Mouse (Mus musculus) spleen, adult 2 months (tissue): Measurements from ENCODE around the gene Faap100. TPM values are rescaled to one million over a fixed set of nuclear protein-coding genes. Genes with fewer than 3 reads are reported as not detected.
A peak's percentile ranks its signal among the peaks of the same experiment; 100 is the strongest.
"Not testable (repeated sequence)": the region's sequence is repeated elsewhere in the genome, so short reads cannot be mapped to it uniquely, and the experiment has no call there.

ENCODE experiments used
- DNase-seq, 2 experiments: peaks; one replicate each; pipeline versions ENCODE4 v3.0.0 to v3.0.0-alpha.2; 2012 to 2021; ENCODE audit warnings: low spot score in 2 of 2, low read depth in 1 of 2
- H3K27ac ChIP-seq: fragments of 200-500 bp; 2 replicates; pipeline ENCODE4 v1.5.1; 2012; ENCODE audit warnings: low read length, inconsistent platforms; ENCODE audit not compliant: insufficient read depth
- H3K27me3 ChIP-seq: fragments of 200-500 bp; 2 replicates; pipeline ENCODE4 v1.6.1; 2012; ENCODE audit warnings: mild to moderate bottlenecking, moderate library complexity, low read length, inconsistent platforms; ENCODE audit not compliant: control insufficient read depth, insufficient read depth
- H3K36me3 ChIP-seq: fragments of 200-500 bp; 2 replicates; pipeline ENCODE4 v1.6.1; 2012; ENCODE audit warnings: mild to moderate bottlenecking, low read length, inconsistent platforms; ENCODE audit not compliant: control insufficient read depth, insufficient read depth
- H3K4me1 ChIP-seq: fragments of 200-500 bp; 2 replicates; pipeline ENCODE4 v1.6.1; 2011; ENCODE audit warnings: inconsistent platforms; ENCODE audit not compliant: control insufficient read depth, insufficient read depth, insufficient read length
- H3K4me3 ChIP-seq: fragments of 200-500 bp; 2 replicates; pipeline ENCODE4 v1.5.1; 2011; ENCODE audit warnings: mild to moderate bottlenecking, inconsistent platforms; ENCODE audit not compliant: insufficient read depth, insufficient read length; ENCODE audit errors: extremely low read depth
- CTCF ChIP-seq: fragments of 200-500 bp; IDR thresholded peaks from 2 replicates; pipeline ENCODE4 v1.5.1; 2011; ENCODE audit warnings: mild to moderate bottlenecking, inconsistent platforms; ENCODE audit not compliant: insufficient read depth, insufficient read length, insufficient replicate concordance; ENCODE audit errors: extremely low read depth
- POLR2A ChIP-seq: fragments of 200-500 bp; IDR thresholded peaks from 2 replicates; pipeline ENCODE4 v1.6.1; 2011; ENCODE audit warnings: low read depth, low read length, inconsistent platforms
- WGBS: fragments of 180-500 bp; shearing (Covaris S2); methylation state at CpG from one replicate; pipeline ENCODE4 v1.1.7; 2018; 5-methylcytosine and 5-hydroxymethylcytosine counted together
- polyA plus RNA-seq: library from polyadenylated mRNA; depleted of rRNA; stranded (reverse); fragments of >200 nt; gene quantifications from 2 replicates; pipeline ENCODE4 v1.2.3, GENCODE M21; 2012

Gene Faap100
- polyA plus RNA-seq, 1 experiment = 36.5 TPM

DNA sequence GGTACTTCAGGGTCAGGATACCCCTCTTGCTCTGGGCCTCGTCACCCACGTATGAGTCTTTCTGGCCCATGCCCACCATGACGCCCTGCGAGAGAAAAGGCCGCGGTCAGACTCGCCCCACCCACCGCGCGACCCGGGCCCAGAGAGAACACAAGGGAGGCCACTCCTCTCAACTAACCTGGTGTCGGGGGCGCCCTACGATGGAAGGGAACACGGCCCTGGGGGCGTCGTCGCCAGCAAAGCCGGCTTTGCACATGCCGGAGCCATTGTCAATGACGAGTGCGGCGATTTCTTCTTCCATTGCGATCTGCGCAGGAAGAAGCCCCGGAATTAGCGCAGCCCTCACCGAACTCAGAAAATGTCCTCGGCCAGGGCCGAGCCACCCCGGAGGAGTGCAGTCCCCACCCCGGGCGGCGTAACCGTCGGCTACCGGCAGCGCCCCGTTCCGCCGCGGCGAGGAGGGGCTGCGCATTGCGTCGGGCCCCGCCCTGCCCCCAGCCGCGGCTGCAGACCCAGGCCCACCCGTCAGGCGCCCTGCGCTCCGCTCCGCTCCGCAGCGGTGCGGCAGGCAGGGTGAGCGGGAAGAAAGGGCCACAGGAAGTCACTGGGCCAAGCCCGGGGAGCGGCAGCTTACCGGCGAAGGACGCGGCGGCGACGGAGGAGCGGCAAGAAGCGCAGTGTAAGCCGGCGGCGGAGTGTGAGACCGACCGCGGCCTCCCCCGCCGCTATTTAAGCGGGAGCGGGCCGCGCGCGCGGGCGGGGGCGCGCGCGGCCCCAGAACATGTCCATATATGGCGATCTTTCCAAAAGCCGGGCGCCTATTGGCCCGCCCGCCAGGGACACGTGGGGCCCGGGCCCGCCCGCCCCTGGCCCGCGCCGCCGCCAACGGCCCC lies 30.5 kb downstream of the Faap100 start, which contains the start of gene Actg1:
TSS of gene Actg1 (minus strand) at position 752 of the 893 bp plus-strand sequence.
- Histone ChIP-seq H3K27me3 (no peaks in the 10 kb centered on the region), H3K4me1 (no peaks in the 10 kb centered on the region; the same call in 1 of the 2 replicates), H3K27ac (peak within 1 kb of the TSS; percentile 98), H3K4me3 (peak within 1 kb of the TSS; percentile 86), H3K36me3 (peaks cover 13% of the 10 kb centered on the region)
- DNase-seq = peak; percentile 83 to 86
- TF ChIP-seq CTCF (no peak), POLR2A (peak; percentile 97)
- whole genome bisulfite sequencing = 3% methylated on average over 84 of the region's 103 CpGs

DNA sequence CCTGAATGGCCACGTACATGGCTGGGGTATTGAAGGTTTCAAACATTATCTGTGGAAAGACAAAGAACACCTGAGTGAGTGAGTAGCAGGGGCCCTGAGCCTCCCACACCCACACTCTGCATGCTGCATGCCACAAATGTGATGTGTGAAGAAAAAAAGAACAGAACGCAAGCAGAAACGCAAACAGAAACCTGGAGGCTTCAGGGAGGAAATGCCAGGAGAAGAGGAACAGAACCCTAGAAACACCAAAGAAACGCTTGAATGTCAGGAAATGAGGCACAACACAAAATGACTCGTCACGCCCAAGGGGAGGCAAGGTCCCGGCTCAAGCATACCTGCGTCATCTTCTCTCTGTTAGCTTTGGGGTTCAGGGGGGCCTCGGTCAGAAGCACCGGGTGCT lies 31.3 kb downstream of the Faap100 start:
- TF ChIP-seq POLR2A (no peak), CTCF (no peak)
- no peaks in the 10 kb centered on the region; the same call in 1 of the 2 replicates for H3K4me1 ChIP-seq
- H3K27me3 ChIP-seq = no peaks in the 10 kb centered on the region
- peak in 1 of 2 experiments; percentile 31 for DNase-seq
- H3K4me3 ChIP-seq = peak overlapping the region; percentile 86
- peaks cover 13% of the 10 kb centered on the region for H3K36me3 ChIP-seq
- WGBS = 1% methylated on average over 10 of the region's 10 CpGs
- peak overlapping the region; percentile 98 for H3K27ac ChIP-seq

DNA sequence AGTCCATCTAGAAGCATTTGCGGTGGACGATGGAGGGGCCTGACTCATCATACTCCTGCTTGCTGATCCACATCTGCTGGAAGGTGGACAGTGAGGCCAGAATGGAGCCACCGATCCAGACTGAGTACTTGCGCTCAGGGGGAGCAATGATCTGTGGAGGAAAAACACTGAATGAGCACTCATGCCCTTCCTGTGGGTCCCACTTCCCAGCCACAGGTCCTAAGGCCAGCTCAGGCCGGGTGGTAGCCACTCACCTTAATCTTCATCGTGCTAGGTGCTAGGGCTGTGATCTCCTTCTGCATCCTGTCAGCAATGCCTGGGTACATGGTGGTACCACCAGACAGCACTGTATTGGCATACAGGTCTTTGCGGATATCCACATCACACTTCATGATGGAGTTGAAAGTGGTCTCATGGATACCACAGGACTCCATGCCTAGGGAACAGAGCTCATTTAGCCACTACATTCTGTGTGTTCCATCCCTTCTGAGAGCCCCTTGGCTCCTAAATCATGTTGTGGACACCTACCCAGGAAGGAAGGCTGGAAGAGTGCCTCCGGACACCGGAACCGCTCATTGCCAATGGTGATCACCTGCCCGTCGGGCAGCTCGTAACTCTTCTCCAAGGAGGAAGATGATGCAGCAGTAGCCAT lies 32.1 kb downstream of the Faap100 start:
- H3K27ac ChIP-seq, DNase-seq: not testable (repeated sequence)

DNA sequence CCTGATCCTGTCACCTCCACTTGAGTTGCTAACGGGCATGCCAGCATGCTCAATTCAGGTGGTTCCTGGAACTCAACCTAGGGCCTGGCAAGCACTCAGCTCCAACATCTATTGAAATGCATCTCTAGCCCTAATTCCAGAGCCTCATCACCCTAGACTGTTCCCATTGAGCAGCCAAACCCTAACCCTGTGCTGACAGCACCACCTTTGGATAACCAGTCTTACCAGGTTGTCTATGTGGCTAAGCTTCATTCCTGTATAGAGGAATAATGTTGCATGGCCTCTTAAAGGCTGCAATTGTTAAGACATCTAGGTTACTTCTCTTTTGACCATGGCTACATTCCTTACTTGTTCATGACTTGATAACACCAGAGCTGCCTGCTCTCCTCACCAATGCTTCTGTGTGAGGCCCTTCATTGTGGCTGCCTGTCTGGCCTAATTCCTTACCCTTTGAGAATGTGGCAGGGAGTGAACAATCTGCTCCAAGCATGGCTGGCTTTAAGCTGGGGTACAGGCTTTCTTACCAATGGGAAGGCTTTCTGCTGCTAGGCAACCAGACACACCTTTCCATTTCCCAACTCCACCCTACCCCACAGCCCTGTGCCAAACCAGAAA lies 33.4 kb downstream of the Faap100 start:
- Histone ChIP-seq H3K36me3 (peaks cover 13% of the 10 kb centered on the region), H3K27ac (no peak overlapping the region), H3K27me3 (no peaks in the 10 kb centered on the region), H3K4me1 (peaks cover 3% of the 10 kb centered on the region; the same call in 1 of the 2 replicates), H3K4me3 (no peak overlapping the region)
- WGBS = 72% methylated on average over 1 of the region's 1 CpGs
- TF ChIP-seq POLR2A (no peak), CTCF (no peak)
- DNase-seq = no peak

More for the DNA sequence above, 32.1 kb downstream of the Faap100 start:
- H3K27me3 ChIP-seq, H3K4me1 ChIP-seq: not testable (repeated sequence)
- H3K36me3 ChIP-seq = peaks cover 13% of the 10 kb centered on the region
- H3K4me3 ChIP-seq = peak overlapping the region; percentile 56
- 37% methylated on average over 11 of the region's 13 CpGs for WGBS

DNA sequence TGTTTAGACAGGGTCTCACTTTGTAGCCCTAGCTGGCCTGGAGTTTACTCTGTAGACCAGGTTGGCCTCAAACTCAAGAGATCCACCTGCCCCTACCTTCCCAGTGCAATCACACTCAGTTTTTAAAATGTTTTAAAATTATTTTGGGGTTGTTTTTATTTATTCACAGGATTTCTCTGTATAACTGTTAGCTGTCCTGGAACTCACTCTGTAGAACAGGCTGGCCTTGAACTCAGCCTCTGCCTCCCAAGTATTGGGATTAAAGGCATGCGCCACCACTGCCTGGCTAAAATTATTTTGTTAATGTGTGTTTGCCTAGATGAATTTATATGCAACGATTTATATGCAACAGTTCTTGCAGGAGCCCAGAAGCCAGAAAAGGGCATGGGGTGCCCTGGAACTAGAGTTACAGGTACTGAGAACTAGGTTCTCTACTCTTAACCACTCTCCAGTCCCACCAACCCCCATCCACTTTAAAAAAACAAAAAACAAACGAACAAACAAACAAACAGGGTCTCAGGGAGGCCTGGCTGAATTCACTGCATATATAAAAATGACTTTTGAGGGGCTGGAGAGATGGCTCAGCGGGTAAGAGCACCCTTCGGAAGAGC lies 34.1 kb downstream of the Faap100 start:
- H3K27me3 ChIP-seq = no peaks in the 10 kb centered on the region
- no peak overlapping the region for H3K27ac ChIP-seq
- DNase-seq = no peak
- H3K4me1 ChIP-seq = peaks cover 3% of the 10 kb centered on the region; the same call in 1 of the 2 replicates
- 79% methylated on average over 5 of the region's 5 CpGs for WGBS
- TF ChIP-seq POLR2A (no peak), CTCF (no peak)
- H3K4me3 ChIP-seq = no peak overlapping the region
- peaks cover 13% of the 10 kb centered on the region for H3K36me3 ChIP-seq

DNA sequence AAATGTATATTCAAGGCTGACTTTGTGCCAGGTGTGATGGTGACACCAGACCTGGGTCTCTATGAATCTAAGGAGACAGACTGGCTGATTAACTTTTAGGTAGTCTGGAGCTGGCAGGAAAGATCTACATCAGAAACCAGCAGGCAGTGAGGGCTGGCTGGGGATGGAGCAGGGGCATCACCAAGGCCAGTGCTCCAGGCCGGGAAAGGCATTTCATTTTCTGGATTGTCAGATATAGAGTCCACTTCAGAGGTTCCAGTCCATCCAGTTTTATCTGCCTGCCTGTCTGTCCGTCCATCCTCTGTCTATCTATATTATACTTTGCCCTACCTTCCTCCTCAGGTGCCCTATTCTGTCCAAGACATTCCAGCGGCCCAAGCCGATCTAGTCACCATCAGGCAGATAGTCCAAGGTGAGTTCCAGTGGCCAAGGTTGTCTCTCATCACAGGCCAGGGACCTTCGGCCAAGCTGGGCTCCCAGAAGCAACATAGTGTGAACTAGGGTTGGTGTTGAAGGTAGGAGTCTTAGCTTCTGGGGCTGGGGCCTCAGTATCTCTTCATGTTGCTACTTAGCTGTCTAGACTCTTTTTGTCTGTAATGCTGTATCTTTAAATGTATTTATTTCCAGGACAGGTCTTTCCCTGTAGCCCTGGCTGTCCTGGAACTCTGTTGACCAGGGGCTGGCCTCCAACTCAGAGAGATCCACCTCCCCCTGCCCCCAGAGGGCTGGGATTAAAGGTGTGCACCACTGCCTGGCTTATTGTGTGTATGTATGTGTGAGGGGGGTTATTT lies 34.9 kb downstream of the Faap100 start:
- 93% methylated on average over 5 of the region's 5 CpGs for WGBS
- TF ChIP-seq POLR2A = no peak
- TF ChIP-seq CTCF = no peak
- no peak overlapping the region for H3K4me3 ChIP-seq
- no peak for DNase-seq
- peaks cover 13% of the 10 kb centered on the region for H3K36me3 ChIP-seq
- H3K4me1 ChIP-seq = peaks cover 3% of the 10 kb centered on the region; the same call in 1 of the 2 replicates
- H3K27ac ChIP-seq = no peak overlapping the region
- H3K27me3 ChIP-seq = no peaks in the 10 kb centered on the region
